Mouse (Mus musculus) liver, embryonic 14.5 days (tissue): Measurements from ENCODE around the gene Eef1akmt2.

ENCODE experiments used
- CTCF ChIP-seq: IDR thresholded peaks from 2 replicates; pipeline ENCODE4 v1.5.1; 2016; ENCODE audit warnings: antibody characterized with exemption, low read depth, control low read depth
- EP300 ChIP-seq: IDR thresholded peaks from 2 replicates; pipeline ENCODE4 v1.6.1; 2016; ENCODE audit warnings: antibody characterized with exemption, low read depth

DNA sequence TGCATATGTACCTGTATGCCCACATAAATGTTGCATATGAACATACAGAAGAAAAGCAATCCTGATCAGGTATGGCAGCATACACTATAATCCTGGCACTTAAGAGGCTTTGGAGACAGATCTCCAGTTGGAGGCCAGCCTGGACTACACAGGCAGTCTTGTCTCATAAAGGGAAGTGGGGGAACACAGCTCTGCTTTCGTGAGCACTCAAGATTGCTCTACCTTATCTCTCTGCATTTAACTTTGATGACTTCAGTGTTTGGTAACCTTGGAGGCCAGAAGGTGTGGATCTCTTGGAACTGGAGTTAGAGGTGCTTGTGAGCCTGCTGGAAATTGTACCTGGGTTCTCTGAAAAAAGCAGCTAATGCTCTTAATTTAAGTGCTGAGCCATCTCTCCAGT, 27.8 kb upstream of the Eef1akmt2 start:
- TF ChIP-seq CTCF (no peak), EP300 (no peak)
